Mouse (Mus musculus) neural tube, embryonic 12.5 days (tissue): ENCODE data around the gene Mxi1. TPM values are rescaled to one million over a fixed set of nuclear protein-coding genes. Genes with fewer than 3 reads are reported as not detected.

Source experiments
- ATAC-seq: fragments of 200-750 bp; cut with Nextera tagmentation; 2 replicates; pipeline ENCODE4 v1.8.0; 2017; ENCODE audit warnings: low read depth, mild to moderate bottlenecking, moderate TSS enrichment, moderate library complexity; ENCODE audit not compliant: low FRiP score
- H3K27ac ChIP-seq: fragments of 300-500 bp; sonication (generic); 2 replicates; pipeline ENCODE4 v1.5.1; 2016
- H3K27me3 ChIP-seq: fragments of 300-500 bp; sonication (generic); replicated peaks from 2 replicates; pipeline ENCODE4 v1.6.1; 2016; ENCODE audit warnings: mild to moderate bottlenecking
- H3K36me3 ChIP-seq: fragments of 300-500 bp; sonication (generic); 2 replicates; pipeline ENCODE4 v1.6.1; 2016; ENCODE audit warnings: mild to moderate bottlenecking
- H3K4me1 ChIP-seq: fragments of 300-500 bp; sonication (generic); 2 replicates; pipeline ENCODE4 v1.6.1; 2016
- H3K4me2 ChIP-seq: fragments of 300-500 bp; sonication (generic); replicated peaks from 2 replicates; pipeline ENCODE4 v1.6.1; 2016; ENCODE audit warnings: mild to moderate bottlenecking
- H3K4me3 ChIP-seq: fragments of 300-500 bp; sonication (generic); 2 replicates; pipeline ENCODE4 v1.5.1; 2016
- H3K9ac ChIP-seq: fragments of 300-500 bp; sonication (generic); 2 replicates; pipeline ENCODE4 v1.6.1; 2016; ENCODE audit warnings: mild to moderate bottlenecking
- H3K9me3 ChIP-seq: fragments of 300-500 bp; sonication (generic); 2 replicates; pipeline ENCODE4 v1.6.1; 2016; ENCODE audit warnings: mild to moderate bottlenecking
- WGBS: fragments of 180-500 bp; shearing (Covaris S2); methylation state at CpG from one replicate; pipeline ENCODE4 v1.1.7; 2016; 5-methylcytosine and 5-hydroxymethylcytosine counted together
- polyA plus RNA-seq: library from polyadenylated mRNA; unstranded; fragments of >200 nt; fragmentation: Nextera tagmentation; extraction: Ambion mirVana; gene quantifications from 2 replicates; pipeline ENCODE4 v1.2.1, GENCODE M21; 2016

Mxi1 gene
- polyA plus RNA-seq, 1 experiment from 2014 or later = 74.8 TPM

DNA sequence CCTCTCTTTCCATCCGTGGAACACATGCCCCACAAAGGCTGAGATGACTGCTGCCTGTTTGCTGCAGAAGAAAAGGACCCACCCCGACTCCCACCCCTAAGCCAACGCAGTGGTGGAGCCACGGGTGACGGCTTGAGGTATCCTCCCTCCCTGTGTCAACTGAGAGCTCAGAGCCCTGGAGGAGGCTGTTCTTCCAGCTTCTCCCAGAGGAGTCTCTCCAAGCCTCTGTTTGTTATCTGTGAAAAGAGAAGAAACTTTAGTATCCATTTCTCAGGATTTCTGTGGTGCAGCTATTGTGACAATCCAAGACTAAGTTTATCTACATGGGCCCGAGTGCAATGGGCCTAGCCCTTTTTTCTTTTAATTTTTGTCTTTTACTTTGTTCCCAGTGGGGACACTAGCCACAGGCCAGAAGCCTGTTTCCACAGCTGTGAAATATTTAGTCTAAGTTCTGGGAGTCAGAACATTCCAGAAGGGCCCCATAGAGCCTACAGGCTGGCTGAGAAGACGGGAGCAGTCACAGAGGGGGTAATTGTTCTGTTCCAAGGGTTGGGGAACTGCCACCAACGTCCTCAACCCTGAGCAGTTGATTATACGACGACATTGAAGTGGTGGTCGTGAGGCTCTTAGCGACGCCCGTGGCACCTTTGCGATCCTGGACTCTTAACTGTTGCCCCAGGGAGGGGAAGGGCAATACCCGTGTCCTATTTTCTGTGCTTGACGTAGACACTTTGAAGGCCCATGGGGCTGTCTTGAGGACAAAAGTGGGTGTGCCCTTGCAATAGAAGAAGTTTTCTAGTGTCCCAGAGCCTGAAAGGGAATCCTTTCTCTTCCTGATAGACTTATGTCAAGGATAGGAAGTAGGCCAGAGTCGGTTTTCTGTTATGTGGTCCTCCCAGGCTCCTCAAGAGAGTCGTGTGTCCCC is 31.6 kb upstream of the Mxi1 start:
- Histone ChIP-seq H3K27me3 (no peaks in the 10 kb centered on the region), H3K27ac (no peak overlapping the region), H3K36me3 (no peaks in the 10 kb centered on the region), H3K9me3 (no peaks in the 10 kb centered on the region), H3K4me3 (no peak overlapping the region), H3K4me1 (0 out of 2 replicates have a peak, but pooled peaks cover 5% of the 10 kb centered on the region), H3K9ac (no peak overlapping the region), H3K4me2 (no peak overlapping the region)
- 60% methylated on average over 19 of the region's 19 CpGs for WGBS
- ATAC-seq = no peak

DNA sequence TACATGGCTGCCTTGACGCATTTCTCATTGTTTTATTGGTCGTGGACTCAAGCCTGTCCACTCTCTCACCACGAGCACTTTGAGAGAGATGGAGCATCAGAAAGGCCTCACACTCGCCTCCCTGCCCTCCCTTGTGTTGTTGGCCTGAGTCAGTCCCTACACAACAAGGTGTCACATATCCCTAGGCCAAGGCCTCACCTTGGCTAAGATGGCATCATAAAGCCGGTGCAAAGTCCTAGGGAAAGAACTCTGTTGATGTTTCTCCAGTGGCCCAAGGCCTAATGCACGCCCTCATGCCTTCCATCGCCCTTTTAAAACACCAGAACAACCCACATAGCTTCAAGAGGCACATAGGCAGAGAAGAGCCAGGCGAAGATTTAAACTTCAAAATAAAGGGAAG is 30.1 kb upstream of the Mxi1 start:
- Histone ChIP-seq H3K4me2 (no peak overlapping the region), H3K4me3 (no peak overlapping the region), H3K27ac (no peak overlapping the region), H3K4me1 (peaks cover 16% of the 10 kb centered on the region; the same call in 1 of the 2 replicates), H3K36me3 (no peaks in the 10 kb centered on the region), H3K27me3 (no peaks in the 10 kb centered on the region), H3K9me3 (no peaks in the 10 kb centered on the region), H3K9ac (no peak overlapping the region)
- 89% methylated on average over 8 of the region's 8 CpGs for WGBS
- no peak for ATAC-seq

DNA sequence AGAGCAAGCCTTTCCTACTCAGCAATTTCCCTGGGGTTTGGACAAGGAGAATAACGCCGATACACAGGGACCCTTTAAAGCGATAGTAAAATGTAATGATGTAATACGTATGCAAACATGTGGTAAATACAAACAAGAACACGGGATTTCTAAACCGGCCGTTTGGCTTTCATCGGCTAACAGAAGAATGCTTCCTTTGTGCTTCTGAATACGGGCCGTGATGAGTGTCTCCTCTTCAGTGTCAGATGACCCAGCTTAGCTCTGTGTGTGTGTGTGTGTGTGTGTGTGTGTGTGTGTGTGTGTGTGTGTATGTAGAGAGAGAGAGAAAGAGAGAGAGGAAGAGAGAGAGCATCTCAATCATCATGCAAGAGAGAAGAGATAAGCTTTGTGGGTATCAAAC is 27.7 kb upstream of the Mxi1 start:
- no peaks in the 10 kb centered on the region for H3K9me3 ChIP-seq
- no peak overlapping the region for H3K4me3 ChIP-seq
- peak overlapping the region; percentile 27; the same call in 1 of the 2 replicates for H3K27ac ChIP-seq
- no peaks in the 10 kb centered on the region for H3K27me3 ChIP-seq
- H3K4me2 ChIP-seq = 0 out of 2 replicates have a peak overlapping the region, but pooled peaks have one; percentile 17
- no peak for ATAC-seq
- no peak overlapping the region for H3K9ac ChIP-seq
- peaks cover 16% of the 10 kb centered on the region; the same call in 1 of the 2 replicates for H3K4me1 ChIP-seq
- 54% methylated on average over 10 of the region's 10 CpGs for WGBS
- no peaks in the 10 kb centered on the region for H3K36me3 ChIP-seq

DNA sequence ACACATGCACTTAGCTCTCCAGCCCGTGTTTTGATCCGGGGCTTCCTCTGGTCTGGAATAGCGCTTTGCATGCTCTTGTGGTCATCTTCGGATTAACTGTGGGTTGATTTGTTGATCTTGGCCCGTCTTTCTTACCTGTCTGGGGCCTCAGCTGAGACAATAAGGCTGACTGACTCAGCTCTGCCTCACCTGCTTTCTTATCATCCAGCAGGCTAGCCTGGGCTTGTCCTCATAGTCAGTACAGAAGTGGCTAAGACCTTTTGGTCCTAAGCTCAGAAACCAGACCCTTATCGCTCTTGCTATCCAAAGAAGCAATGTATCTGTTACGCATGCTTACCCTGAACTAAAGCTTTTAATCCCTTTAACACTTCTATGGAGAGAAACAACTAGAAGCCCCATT is 26.6 kb upstream of the Mxi1 start:
- H3K4me3 ChIP-seq = no peak overlapping the region
- H3K4me2 ChIP-seq = no peak overlapping the region
- H3K4me1 ChIP-seq = peaks cover 16% of the 10 kb centered on the region; the same call in 1 of the 2 replicates
- no peaks in the 10 kb centered on the region for H3K27me3 ChIP-seq
- H3K9me3 ChIP-seq = no peaks in the 10 kb centered on the region
- no peak overlapping the region for H3K27ac ChIP-seq
- 93% methylated on average over 7 of the region's 7 CpGs for WGBS
- H3K36me3 ChIP-seq = no peaks in the 10 kb centered on the region
- no peak for ATAC-seq
- H3K9ac ChIP-seq = no peak overlapping the region

DNA sequence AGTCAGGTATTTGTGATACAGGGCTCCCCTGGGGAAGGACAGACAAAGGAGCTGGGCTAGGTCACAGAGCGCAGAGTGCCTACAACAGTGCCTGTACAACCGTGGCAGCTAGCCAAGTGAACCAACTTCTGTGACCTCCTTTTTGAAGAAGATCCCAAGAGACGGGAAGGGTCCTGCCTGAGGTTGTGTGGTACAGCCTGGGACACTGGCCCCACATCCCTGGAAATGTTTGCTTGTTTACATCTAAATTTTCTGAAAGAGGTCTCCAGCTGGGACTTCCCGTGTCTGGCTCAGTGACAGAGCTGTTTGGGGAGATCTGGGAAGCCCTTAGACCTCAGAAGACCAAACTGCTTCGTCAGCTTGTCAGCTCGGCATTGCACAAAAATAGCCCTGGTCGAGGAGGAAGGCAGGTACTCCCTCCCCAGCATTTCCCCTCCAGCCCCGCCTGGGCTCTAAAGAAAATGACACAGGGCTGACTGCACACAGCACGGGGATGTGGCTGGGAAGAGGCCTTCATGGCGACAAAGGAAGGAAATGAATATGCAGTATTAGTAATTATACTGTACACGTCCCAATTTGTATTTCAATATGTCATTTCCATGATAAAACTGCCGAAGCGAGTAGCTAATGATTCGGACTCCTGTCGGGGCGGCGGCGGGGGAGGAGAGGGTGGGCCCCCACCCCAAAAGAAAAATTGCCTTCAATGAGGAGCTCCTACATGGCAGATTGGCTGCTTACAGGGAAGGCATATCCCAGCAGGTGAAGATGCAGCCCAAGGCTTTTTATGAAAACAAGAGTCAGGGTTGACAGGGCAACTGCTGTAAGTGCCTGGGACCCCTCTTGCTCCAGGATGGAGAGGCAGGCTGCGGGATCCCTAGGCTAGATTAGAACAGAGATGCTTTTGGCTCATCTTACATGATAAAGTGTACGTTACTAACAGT is 25.8 kb upstream of the Mxi1 start:
- H3K36me3 ChIP-seq = no peaks in the 10 kb centered on the region
- H3K4me1 ChIP-seq = peaks cover 16% of the 10 kb centered on the region; the same call in 1 of the 2 replicates
- peak overlapping the region; percentile 1; the same call in 1 of the 2 replicates for H3K4me2 ChIP-seq
- H3K27ac ChIP-seq = 0 out of 2 replicates have a peak overlapping the region, but pooled peaks have one; percentile 23
- H3K27me3 ChIP-seq = no peaks in the 10 kb centered on the region
- peak; percentile 50; the same call in 1 of the 2 replicates for ATAC-seq
- H3K9me3 ChIP-seq = no peaks in the 10 kb centered on the region
- 34% methylated on average over 20 of the region's 20 CpGs for WGBS
- H3K9ac ChIP-seq = no peak overlapping the region
- no peak overlapping the region for H3K4me3 ChIP-seq

DNA sequence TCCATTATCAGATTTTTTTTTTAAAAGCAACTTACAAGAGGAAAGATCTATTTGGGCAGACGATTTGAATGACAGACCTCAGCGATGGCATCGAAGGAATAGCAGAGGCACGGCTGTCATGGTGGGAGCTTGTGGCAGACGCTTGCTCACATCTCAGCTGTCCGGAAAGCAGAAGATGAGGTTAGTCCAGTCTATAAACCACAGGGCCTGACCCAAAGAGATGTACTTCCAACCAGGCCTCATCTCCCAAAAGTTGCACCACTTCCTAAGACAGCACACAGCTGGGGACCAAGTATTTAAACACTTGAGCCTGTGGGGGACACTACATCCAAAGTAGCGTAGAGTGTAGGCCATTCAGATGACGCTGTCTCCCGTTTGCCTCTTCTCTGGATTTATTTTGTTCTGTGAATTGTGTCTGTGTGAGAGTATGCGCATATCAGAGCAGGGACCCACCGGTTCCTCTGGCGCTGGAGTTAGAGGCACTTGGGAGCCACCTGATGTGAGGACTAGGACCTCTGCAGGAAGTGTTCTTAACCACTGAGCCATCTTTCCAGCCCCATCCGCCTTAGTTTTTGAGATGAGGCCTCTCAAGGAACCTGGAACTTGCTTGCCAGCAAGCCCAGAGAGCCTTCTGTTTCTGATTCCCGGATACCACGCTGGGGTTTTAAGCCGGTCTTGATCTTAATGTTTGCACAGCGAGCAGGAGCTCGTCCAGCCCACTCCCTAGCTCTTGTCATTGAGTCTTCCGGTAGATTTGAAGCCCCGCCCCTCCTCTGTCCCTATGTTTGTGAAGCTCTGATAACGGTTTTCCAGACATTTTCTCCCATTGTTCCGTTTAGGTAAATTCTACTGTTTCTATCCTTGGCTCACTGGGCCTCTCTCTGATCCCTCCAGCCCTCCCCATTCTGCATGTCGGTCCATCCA is 13.7 kb upstream of the Mxi1 start:
- WGBS = 75% methylated on average over 23 of the region's 23 CpGs
- no peak for ATAC-seq
- H3K4me3 ChIP-seq = no peak overlapping the region
- H3K4me2 ChIP-seq = no peak overlapping the region
- no peaks in the 10 kb centered on the region for H3K36me3 ChIP-seq
- no peaks in the 10 kb centered on the region for H3K9me3 ChIP-seq
- H3K27me3 ChIP-seq = no peaks in the 10 kb centered on the region
- H3K4me1 ChIP-seq = no peaks in the 10 kb centered on the region
- no peak overlapping the region for H3K9ac ChIP-seq
- no peak overlapping the region for H3K27ac ChIP-seq

DNA sequence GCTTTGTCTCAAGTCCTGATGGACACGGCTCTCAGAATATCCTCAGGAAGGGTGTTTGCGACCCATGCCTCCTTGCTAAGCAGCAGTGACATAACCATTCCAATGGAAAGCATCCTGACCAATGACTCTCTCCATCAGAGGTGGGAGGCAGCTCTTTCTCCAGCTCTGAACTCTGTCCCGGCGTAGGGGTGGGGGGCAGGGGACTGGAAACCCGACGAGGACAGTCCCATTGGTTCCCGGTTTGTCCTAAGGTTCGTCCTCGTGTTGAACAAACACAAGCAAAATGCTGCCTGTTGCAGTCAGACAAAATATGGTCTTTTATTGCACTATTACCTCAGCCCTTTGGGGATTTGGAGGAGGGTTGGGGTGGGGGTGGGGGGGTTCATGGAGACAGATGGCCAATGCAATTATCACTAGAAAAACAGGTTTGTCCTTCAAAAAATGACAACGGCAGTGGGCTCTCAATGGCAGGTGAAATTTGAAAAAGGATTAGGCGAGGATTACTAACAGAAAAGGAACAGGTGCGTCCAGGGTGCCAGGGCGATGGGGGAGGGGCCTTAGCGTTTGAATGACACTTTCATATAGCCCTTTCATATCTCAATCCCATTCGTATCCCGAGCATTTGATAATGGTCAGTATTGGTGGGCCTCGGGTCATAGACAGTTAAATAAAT is 11.0 kb upstream of the Mxi1 start:
- Histone ChIP-seq H3K4me1 (no peaks in the 10 kb centered on the region), H3K4me2 (no peak overlapping the region), H3K9me3 (no peaks in the 10 kb centered on the region), H3K4me3 (no peak overlapping the region), H3K36me3 (no peaks in the 10 kb centered on the region), H3K27me3 (no peaks in the 10 kb centered on the region), H3K9ac (no peak overlapping the region), H3K27ac (no peak overlapping the region)
- 61% methylated on average over 17 of the region's 17 CpGs for WGBS
- ATAC-seq = no peak

DNA sequence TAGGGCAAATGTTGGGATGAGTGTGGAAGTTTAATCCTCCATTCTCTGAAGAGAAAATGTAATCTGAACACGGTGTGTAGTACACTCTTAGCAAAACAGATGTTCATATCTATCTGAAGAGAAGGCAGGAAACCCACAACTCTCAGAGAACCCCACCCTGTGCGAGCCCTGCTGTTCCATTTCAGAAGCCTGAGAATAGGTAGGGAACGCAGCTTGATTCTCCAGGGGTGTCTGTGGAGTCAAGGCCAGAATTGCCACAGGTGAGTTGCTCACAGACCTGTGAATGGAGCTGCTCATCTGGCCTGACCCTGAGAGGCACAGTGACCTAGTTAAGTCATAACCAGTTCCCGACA is 10.5 kb upstream of the Mxi1 start:
- Histone ChIP-seq H3K9me3 (no peaks in the 10 kb centered on the region), H3K36me3 (no peaks in the 10 kb centered on the region), H3K9ac (no peak overlapping the region), H3K4me2 (no peak overlapping the region), H3K4me1 (no peaks in the 10 kb centered on the region), H3K27ac (no peak overlapping the region), H3K27me3 (no peaks in the 10 kb centered on the region), H3K4me3 (no peak overlapping the region)
- WGBS = 85% methylated on average over 4 of the region's 4 CpGs
- ATAC-seq = no peak

DNA sequence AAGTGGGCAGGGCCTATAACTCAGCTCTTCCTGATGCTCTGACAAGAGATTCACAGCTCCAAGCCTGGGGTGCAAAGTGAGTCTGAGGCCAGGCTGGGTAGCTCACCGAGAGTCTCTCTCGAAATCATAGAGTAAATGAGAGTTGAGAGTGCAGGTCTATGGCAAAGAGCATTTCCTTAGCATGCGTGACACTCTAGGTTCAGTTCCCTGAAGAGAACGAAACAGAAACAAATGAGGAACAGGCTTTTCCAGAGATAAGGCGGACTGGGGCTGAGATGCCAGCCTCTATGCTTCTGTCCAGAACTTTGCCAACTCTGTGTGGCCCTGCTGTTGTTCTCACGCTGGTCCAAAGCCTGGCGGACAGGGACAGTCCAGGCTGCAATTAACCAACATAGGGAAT is 6.9 kb upstream of the Mxi1 start:
- Histone ChIP-seq H3K9ac (no peak overlapping the region), H3K4me3 (no peak overlapping the region), H3K27me3 (no peaks in the 10 kb centered on the region), H3K9me3 (no peaks in the 10 kb centered on the region), H3K4me2 (no peak overlapping the region), H3K27ac (no peak overlapping the region), H3K4me1 (peaks cover 9% of the 10 kb centered on the region; the same call in 1 of the 2 replicates), H3K36me3 (no peaks in the 10 kb centered on the region)
- 87% methylated on average over 7 of the region's 7 CpGs for WGBS
- no peak for ATAC-seq

DNA sequence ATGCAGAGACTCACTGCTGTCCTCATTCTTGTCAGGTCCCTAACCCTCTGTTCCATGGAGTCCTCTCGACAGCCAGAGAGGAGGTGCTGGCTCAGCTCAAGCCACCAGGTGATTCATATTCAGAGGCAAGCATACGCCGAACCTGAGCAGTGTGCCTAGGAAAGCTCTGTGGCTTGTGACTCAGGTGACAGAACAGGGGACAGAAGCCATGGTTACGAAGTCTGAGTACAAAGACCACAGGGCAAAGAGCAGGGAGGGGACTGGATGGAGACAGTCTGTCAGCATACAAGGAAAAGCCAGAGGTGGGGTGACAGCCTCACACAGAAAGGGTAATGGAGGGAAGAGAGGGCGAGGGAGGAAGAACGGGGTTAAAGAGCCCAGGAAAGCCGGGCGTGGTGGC is 4.7 kb upstream of the Mxi1 start:
- Histone ChIP-seq H3K4me1 (peaks cover 12% of the 10 kb centered on the region; the same call in 1 of the 2 replicates), H3K27ac (no peak overlapping the region), H3K9ac (no peak overlapping the region), H3K9me3 (no peaks in the 10 kb centered on the region), H3K36me3 (no peaks in the 10 kb centered on the region), H3K4me3 (no peak overlapping the region), H3K27me3 (no peaks in the 10 kb centered on the region), H3K4me2 (no peak overlapping the region)
- 90% methylated on average over 8 of the region's 8 CpGs for WGBS
- no peak for ATAC-seq

DNA sequence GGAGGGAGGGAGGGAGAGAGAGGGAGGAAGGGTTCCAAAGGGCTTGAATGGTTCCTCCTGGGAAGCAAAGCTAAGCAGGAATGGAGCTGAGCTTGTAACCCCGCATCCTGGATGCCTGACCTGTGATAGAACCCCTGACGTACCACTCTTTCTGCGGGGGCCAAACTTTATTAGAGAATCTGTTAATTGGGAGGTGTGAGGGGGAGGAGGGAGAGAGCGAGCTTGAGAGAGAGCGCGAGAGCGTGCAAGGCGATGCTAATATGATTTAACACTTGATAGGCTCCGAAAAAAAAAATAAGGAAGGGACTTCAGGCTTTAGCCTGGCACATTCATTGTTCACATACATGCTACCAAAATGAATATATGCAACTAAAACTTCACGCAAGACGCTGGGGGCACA is 3.6 kb upstream of the Mxi1 start:
- no peaks in the 10 kb centered on the region for H3K9me3 ChIP-seq
- H3K4me3 ChIP-seq = no peak overlapping the region
- ATAC-seq = no peak
- H3K9ac ChIP-seq = no peak overlapping the region
- no peak overlapping the region for H3K27ac ChIP-seq
- 29% methylated on average over 11 of the region's 11 CpGs for WGBS
- no peaks in the 10 kb centered on the region for H3K27me3 ChIP-seq
- no peaks in the 10 kb centered on the region for H3K36me3 ChIP-seq
- 0 out of 2 replicates have a peak overlapping the region, but pooled peaks have one; percentile 12 for H3K4me2 ChIP-seq
- peaks cover 12% of the 10 kb centered on the region; the same call in 1 of the 2 replicates for H3K4me1 ChIP-seq
